Mouse (Mus musculus) bone marrow macrophage, adult 2 months (primary cell): ENCODE data around the gene Got1.

Experiments
- CTCF ChIP-seq: IDR thresholded peaks from 2 replicates; pipeline ENCODE4 v1.5.1; 2012; ENCODE audit warnings: low read depth, mild to moderate bottlenecking, low read length, moderate library complexity
- POLR2A ChIP-seq: IDR thresholded peaks from 2 replicates; pipeline ENCODE4 v1.6.1; 2012; ENCODE audit warnings: mild to moderate bottlenecking, low read depth, low read length, borderline replicate concordance

GRCm38 (mm10) chr19:43518261-43518660, 6.1 kb downstream of the Got1 start:
- TF ChIP-seq POLR2A (no peak), CTCF (no peak)
